Mouse (Mus musculus) MEL (cell line): Measurements from ENCODE around the gene Miga2. TPM values are rescaled to one million over a fixed set of nuclear protein-coding genes. Genes with fewer than 3 reads are reported as not detected.
A peak's percentile ranks its signal among the peaks of the same experiment; 100 is the strongest.

Experiments
- DNase-seq: peaks from one replicate; pipeline ENCODE4 v3.0.0; 2011; ENCODE audit warnings: low read depth, low spot score
- H3K27ac ChIP-seq: 2 replicates; pipeline ENCODE4 v1.5.1; 2012; ENCODE audit warnings: low read depth, mild to moderate bottlenecking, control low read depth, low read length, moderate library complexity; ENCODE audit not compliant: control insufficient read depth
- H3K27me3 ChIP-seq, 2 experiments: fragments of 150-350 bp in 1 of 2; sonication (generic) in 1 of 2; 2 replicates each; pipeline ENCODE4 v1.6.1; 2012; ENCODE audit warnings: low read length in 2 of 2, mild to moderate bottlenecking in 2 of 2, improper control_type of control experiment in 1 of 2, moderate library complexity in 1 of 2; ENCODE audit not compliant: insufficient read depth in 2 of 2, control insufficient read depth in 1 of 2
- H3K36me3 ChIP-seq, 2 experiments: 2 replicates each; pipeline ENCODE4 v1.6.1; 2012 to 2014; ENCODE audit warnings: low read length in 2 of 2, improper control_type of control experiment in 1 of 2, inconsistent platforms in 1 of 2, mild to moderate bottlenecking in 1 of 2; ENCODE audit not compliant: insufficient read depth in 2 of 2, control insufficient read depth in 1 of 2
- H3K4me1 ChIP-seq, 2 experiments: fragments of 150-350 bp in 1 of 2; sonication (generic) in 1 of 2; 2 replicates each; pipeline ENCODE4 v1.6.1; 2012; ENCODE audit warnings: low read length in 2 of 2, improper control_type of control experiment in 1 of 2, mild to moderate bottlenecking in 1 of 2; ENCODE audit not compliant: insufficient read depth in 2 of 2, control insufficient read depth in 1 of 2
- H3K4me3 ChIP-seq, 2 experiments: fragments of 150-350 bp in 1 of 2; sonication (generic) in 1 of 2; 2 replicates each; pipeline ENCODE4 v1.5.1; 2012; ENCODE audit warnings: low read depth in 2 of 2, low read length in 2 of 2, mild to moderate bottlenecking in 2 of 2, moderate library complexity in 2 of 2, control low read depth in 1 of 2, improper control_type of control experiment in 1 of 2; ENCODE audit not compliant: control insufficient read depth in 1 of 2, insufficient read depth in 1 of 2
- H3K79me2 ChIP-seq: 2 replicates; pipeline ENCODE4 v1.6.1; 2012; ENCODE audit warnings: mild to moderate bottlenecking, low read length, moderate library complexity; ENCODE audit not compliant: control insufficient read depth, poor library complexity, insufficient read depth
- H3K9ac ChIP-seq: 2 replicates; pipeline ENCODE4 v1.6.1; 2012; ENCODE audit warnings: low read depth, mild to moderate bottlenecking, control low read depth, low read length, moderate library complexity; ENCODE audit not compliant: control insufficient read depth, poor library complexity, severe bottlenecking
- H3K9me3 ChIP-seq: fragments of 150-350 bp; sonication (generic); replicated peaks from 2 replicates; pipeline ENCODE4 v1.6.1; 2012; ENCODE audit warnings: mild to moderate bottlenecking, low read length, improper control_type of control experiment, moderate library complexity; ENCODE audit not compliant: insufficient read depth
- BHLHE40 ChIP-seq: IDR thresholded peaks from 2 replicates; pipeline ENCODE4 v1.6.1; 2012; ENCODE audit warnings: low read depth, mild to moderate bottlenecking, inconsistent platforms, low read length, improper control_type of control experiment, borderline replicate concordance
- CHD2 ChIP-seq: IDR thresholded peaks from 2 replicates; pipeline ENCODE4 v1.6.1; 2011; ENCODE audit warnings: low read length, improper control_type of control experiment
- E2F4 ChIP-seq: IDR thresholded peaks from 2 replicates; pipeline ENCODE4 v1.6.1; 2011; ENCODE audit warnings: low read depth, low read length, improper control_type of control experiment, borderline replicate concordance
- ELF1 ChIP-seq: IDR thresholded peaks from 2 replicates; pipeline ENCODE4 v1.6.1; 2014; ENCODE audit warnings: low read depth, mild to moderate bottlenecking, inconsistent platforms, low read length, improper control_type of control experiment, moderate library complexity
- ETS1 ChIP-seq: IDR thresholded peaks from 2 replicates; pipeline ENCODE4 v1.6.1; 2012; ENCODE audit warnings: low read depth, mild to moderate bottlenecking, inconsistent platforms, low read length, improper control_type of control experiment, moderate library complexity
- GABPA ChIP-seq: IDR thresholded peaks from 2 replicates; pipeline ENCODE4 v1.6.1; 2012; ENCODE audit warnings: low read depth, mild to moderate bottlenecking, inconsistent platforms, low read length, improper control_type of control experiment, moderate library complexity
- JUND ChIP-seq: IDR thresholded peaks from 2 replicates; pipeline ENCODE4 v1.6.1; 2011; ENCODE audit warnings: low read depth, mild to moderate bottlenecking, improper control_type of control experiment, low read length
- KAT2A ChIP-seq: conservative IDR thresholded peaks from 2 replicates; pipeline ENCODE4 v1.6.1; 2012; ENCODE audit warnings: low read depth, low read length, improper control_type of control experiment, inconsistent platforms
- MAFK ChIP-seq: IDR thresholded peaks from 2 replicates; pipeline ENCODE4 v1.6.1; 2011; ENCODE audit warnings: low read depth, mild to moderate bottlenecking, low read length, improper control_type of control experiment, borderline replicate concordance
- MAX ChIP-seq: IDR thresholded peaks from 2 replicates; pipeline ENCODE4 v1.6.1; 2011; ENCODE audit warnings: low read length, improper control_type of control experiment
- MEF2A ChIP-seq: IDR thresholded peaks from 2 replicates; pipeline ENCODE4 v1.6.1; 2014; ENCODE audit warnings: low read depth, mild to moderate bottlenecking, inconsistent platforms, low read length, improper control_type of control experiment; ENCODE audit not compliant: poor library complexity, insufficient replicate concordance, severe bottlenecking; ENCODE audit errors: extremely low read depth
- MXI1 ChIP-seq: IDR thresholded peaks from 2 replicates; pipeline ENCODE4 v1.6.1; 2011; ENCODE audit warnings: mild to moderate bottlenecking, low read depth, low read length, improper control_type of control experiment
- MYB ChIP-seq: IDR thresholded peaks from 2 replicates; pipeline ENCODE4 v1.6.1; 2011; ENCODE audit warnings: mild to moderate bottlenecking, low read depth, low read length, improper control_type of control experiment
- NELFE ChIP-seq: IDR thresholded peaks from 2 replicates; pipeline ENCODE4 v1.6.1; 2011; ENCODE audit warnings: low read depth, low read length, improper control_type of control experiment
- NRF1 ChIP-seq: IDR thresholded peaks from 2 replicates; pipeline ENCODE4 v1.6.1; 2014; ENCODE audit warnings: low read depth, mild to moderate bottlenecking, inconsistent platforms, low read length, improper control_type of control experiment, moderate library complexity; ENCODE audit not compliant: poor library complexity, insufficient read depth, severe bottlenecking
- POLR2AphosphoS5 ChIP-seq: IDR thresholded peaks from 2 replicates; pipeline ENCODE4 v1.6.1; 2012; ENCODE audit warnings: low read depth, borderline replicate concordance, mild to moderate bottlenecking, inconsistent platforms, low read length, moderate library complexity, mixed read lengths
- RAD21 ChIP-seq: IDR thresholded peaks from 2 replicates; pipeline ENCODE4 v1.6.1; 2011; ENCODE audit warnings: mild to moderate bottlenecking, low read depth, low read length, improper control_type of control experiment
- TAL1 ChIP-seq: IDR thresholded peaks from 2 replicates; pipeline ENCODE4 v1.6.1; 2012; ENCODE audit warnings: mild to moderate bottlenecking, inconsistent platforms, low read length, moderate library complexity, mixed read lengths
- UBTF ChIP-seq: IDR thresholded peaks from 2 replicates; pipeline ENCODE4 v1.6.1; 2012; ENCODE audit warnings: low read depth, mild to moderate bottlenecking, inconsistent platforms, low read length, improper control_type of control experiment, moderate library complexity, borderline replicate concordance; ENCODE audit not compliant: insufficient read depth
- USF1 ChIP-seq: IDR thresholded peaks from 2 replicates; pipeline ENCODE4 v1.6.1; 2014; ENCODE audit warnings: low read depth, mild to moderate bottlenecking, inconsistent platforms, low read length, improper control_type of control experiment, moderate library complexity
- USF2 ChIP-seq, 2 experiments: IDR thresholded peaks; 2 replicates each; pipeline ENCODE4 v1.6.1; 2011 to 2012; ENCODE audit warnings: improper control_type of control experiment in 2 of 2, low read length in 2 of 2, borderline replicate concordance in 1 of 2, inconsistent platforms in 1 of 2, low read depth in 1 of 2, mild to moderate bottlenecking in 1 of 2; ENCODE audit not compliant: insufficient read depth in 1 of 2
- polyA plus RNA-seq, 2 experiments: library from polyadenylated mRNA; stranded (reverse) in 1 of 2; unstranded in 1 of 2; fragments of >175 nt in 1 of 2; fragments of >200 nt in 1 of 2; gene quantifications; 2 replicates each; pipeline versions ENCODE4 v1.2.1 to v1.2.4; 2012; ENCODE audit warnings: low replicate concordance in 2 of 2, low read depth in 1 of 2; ENCODE audit not compliant: insufficient read length in 2 of 2, insufficient read depth in 1 of 2, missing spikeins in 1 of 2
- total RNA-seq: library from RNA; depleted of rRNA; stranded (reverse); fragments of 300-350 nt; gene quantifications from 2 replicates; pipeline ENCODE4 v1.2.3, GENCODE M21; 2012

Gene Miga2
- total and polyA plus RNA-seq, 3 experiments: 20.3 to 25.8 TPM; not detected in 1

DNA sequence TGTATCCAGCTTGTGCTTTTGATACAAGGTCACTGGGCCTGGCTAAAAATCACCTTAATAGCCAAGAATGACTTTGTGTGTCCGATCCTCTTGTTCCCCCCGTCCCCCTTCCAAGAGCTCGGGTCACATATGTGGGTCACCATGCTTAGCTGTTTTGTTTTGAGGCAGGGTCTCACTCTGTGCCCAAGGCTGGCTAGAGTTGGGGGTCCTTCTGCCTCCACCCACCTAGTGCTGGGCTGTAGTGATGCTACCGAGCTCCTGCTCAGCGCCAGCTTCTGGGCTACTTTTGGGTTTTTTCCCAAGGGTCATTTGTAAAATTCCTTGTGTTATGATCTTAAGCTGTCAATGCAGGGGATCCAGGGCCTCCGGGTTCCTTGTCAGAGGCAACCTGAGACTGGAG is 54.2 kb downstream of the Miga2 start:
- Histone ChIP-seq H3K79me2 (peaks cover 63% of the 10 kb centered on the region), H3K27me3 (no peaks in the 10 kb centered on the region), H3K9ac (no peak overlapping the region), H3K9me3 (no peaks in the 10 kb centered on the region), H3K27ac (peak overlapping the region; percentile 10; the same call in 1 of the 2 replicates), H3K4me1 (peaks cover 12 to 26% of the 10 kb centered on the region in 2 experiments; a peak in 3 of 4 replicates), H3K4me3 (no peak overlapping the region; a peak in 1 of 4 replicates), H3K36me3 (peaks cover 6 to 18% of the 10 kb centered on the region in 2 experiments)
- no peak for TF ChIP-seq TAL1
- TF ChIP-seq NRF1: no peak
- no peak for TF ChIP-seq NELFE
- no peak for TF ChIP-seq UBTF
- TF ChIP-seq CHD2: no peak
- no peak for TF ChIP-seq MAFK
- TF ChIP-seq ELF1: no peak
- no peak for TF ChIP-seq ETS1
- TF ChIP-seq BHLHE40: no peak
- TF ChIP-seq RAD21: no peak
- no peak for TF ChIP-seq MEF2A
- no peak for TF ChIP-seq MYB
- no peak for TF ChIP-seq MXI1
- TF ChIP-seq GABPA: no peak
- no peak for TF ChIP-seq USF1
- no peak for TF ChIP-seq E2F4
- TF ChIP-seq JUND: no peak
- no peak for TF ChIP-seq MAX
- DNase-seq: no peak

- Histone ChIP-seq H3K79me2 (peaks cover 69% of the 10 kb centered on the region), H3K9ac (no peak overlapping the region), H3K4me3 (no peak overlapping the region), H3K9me3 (no peaks in the 10 kb centered on the region), H3K27ac (no peak overlapping the region), H3K4me1 (peaks cover 12 to 26% of the 10 kb centered on the region in 2 experiments; a peak in 3 of 4 replicates), H3K36me3 (peaks cover 6 to 18% of the 10 kb centered on the region in 2 experiments), H3K27me3 (no peaks in the 10 kb centered on the region)
- no peak for TF ChIP-seq NELFE
- no peak for TF ChIP-seq KAT2A
- no peak for TF ChIP-seq POLR2AphosphoS5
- no peak for TF ChIP-seq MXI1
- no peak for TF ChIP-seq USF2 (IDR thresholded peaks at IDR 0.05; ENCODE audit: borderline replicate concordance in 1 of 2, insufficient read depth in 1 of 2, low read depth in 1 of 2, low read length in 2 of 2)
- no peak for DNase-seq
Measured at GRCm38 (mm10) chr2:30419112-30419511, 55.1 kb downstream of the Miga2 start.
